Mouse (Mus musculus) kidney, postnatal 10 days (tissue): Measurements from ENCODE around the gene Cd68.
A peak's percentile ranks its signal among the peaks of the same experiment; 100 is the strongest.
"Not testable (repeated sequence)": the region's sequence is repeated elsewhere in the genome, so short reads cannot be mapped to it uniquely, and the experiment has no call there.

ENCODE experiments used
- DNase-seq: peaks from one replicate; pipeline ENCODE4 v3.0.0; 2021; ENCODE audit warnings: mixed read lengths

Gene Cd68

DNA sequence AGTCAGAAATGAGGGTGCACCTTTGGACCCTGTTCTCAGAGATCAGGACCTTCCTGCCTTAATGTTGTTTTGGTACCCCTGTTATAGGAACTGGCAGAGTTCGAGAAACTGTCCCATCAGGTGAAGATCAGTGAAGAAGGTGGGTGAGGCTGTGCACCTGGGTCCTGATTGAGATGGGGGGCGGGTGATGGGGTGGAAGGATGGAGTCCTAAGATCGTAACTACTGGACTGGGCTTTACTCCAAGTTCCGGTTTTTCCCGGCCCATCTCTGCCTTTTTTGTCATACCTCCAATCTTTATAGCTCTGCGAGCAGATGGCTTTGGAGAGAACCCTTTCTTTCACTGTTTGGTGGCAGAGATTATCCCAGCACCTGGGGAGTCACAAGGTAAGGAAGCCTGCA is 43.5 kb downstream of the Cd68 start:
- DNase-seq: peak; percentile 43

DNA sequence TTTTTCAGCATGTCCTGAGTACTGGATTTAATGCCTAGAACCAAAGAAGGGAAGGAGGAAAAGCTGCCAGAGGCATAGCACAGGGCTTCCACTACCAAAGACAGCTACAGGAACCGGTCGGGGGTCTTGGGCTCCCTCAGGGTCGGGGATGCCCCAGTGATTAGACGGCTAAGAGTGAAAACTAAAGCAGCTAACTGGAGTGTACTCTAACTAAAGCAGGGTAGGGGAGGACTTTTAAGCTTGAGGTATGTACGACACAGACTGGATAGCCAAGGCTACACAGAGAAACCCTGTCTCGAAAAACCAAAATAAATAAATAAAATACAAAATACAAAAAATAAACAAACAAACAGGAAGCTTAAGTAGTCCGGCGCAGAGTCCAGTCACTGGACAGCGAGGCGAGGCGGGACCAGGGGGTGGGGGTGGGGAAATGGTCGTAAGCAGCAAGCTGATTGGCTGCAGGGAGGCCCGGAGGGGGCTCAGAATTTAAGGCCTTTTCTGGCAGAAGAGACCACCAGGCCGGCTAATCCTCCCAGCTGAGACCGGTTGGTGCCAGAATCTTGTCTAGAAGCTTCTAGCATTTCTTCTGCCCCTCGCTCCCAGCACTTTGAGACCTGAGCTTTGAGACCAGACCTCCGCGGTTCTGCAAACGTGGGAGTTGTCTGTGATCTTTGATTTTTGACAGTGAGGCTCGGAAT is 44.2 kb downstream of the Cd68 start, which contains the start of gene Sat2:
TSS of gene Sat2 (plus strand) at position 454 of the 698 bp plus-strand sequence.
- DNase-seq: peak; percentile 80

DNA sequence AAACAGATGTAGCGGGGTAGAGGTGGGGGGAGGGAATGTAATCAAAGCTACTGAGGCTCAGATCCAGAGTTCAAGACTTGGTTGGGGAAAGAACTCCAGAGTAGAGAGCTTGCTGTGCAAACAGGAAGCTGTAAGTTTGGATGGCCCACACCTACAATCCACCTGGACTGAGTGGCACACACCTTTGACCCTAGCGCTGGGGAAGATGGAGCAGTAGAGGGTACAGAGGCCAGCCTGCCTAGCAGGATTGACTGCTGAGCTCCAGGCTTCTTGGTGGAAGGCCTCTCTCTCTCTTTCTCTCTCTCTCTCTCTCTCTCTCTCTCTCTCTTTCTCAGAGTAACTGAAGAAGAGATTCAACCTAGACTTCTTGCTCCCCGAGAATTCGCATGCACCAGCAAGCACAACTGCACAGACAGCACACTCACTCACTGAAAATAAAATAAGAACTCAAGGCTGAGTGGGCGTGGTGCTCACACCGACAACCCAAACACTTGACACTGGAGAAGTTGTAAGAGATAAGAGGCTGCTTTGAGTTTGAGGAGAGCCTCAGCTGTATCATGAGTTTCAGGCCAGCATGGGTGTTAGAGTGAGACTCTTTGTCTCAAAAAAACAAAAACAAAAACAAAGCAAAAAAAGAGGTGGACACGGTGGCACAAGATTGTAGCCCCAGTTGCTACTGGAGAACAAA is 45.4 kb downstream of the Cd68 start:
- DNase-seq: no peak

DNA sequence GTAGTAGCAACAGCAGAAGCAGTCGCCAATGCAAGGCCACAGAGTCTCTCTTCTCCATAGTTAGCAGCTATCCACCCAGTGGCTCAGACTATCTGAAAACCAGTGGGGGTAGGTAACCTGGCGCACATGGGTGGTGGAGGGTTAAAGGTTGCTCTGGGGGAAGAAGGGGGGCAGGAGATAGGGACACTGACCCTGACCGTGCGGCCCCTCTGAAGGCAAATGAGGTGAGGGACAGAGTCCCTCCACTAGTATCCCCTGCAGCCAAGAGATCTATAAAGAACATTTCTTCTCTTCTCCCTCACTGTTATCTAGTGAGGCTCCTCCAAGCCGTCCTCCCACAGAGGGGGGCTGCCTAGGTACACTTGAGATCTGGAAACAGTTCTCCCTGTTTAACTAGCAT is 48.1 kb downstream of the Cd68 start, which contains the start of gene Shbg:
TSS of gene Shbg (minus strand) at position 101 of the 400 bp plus-strand sequence.
- DNase-seq: no peak

DNA sequence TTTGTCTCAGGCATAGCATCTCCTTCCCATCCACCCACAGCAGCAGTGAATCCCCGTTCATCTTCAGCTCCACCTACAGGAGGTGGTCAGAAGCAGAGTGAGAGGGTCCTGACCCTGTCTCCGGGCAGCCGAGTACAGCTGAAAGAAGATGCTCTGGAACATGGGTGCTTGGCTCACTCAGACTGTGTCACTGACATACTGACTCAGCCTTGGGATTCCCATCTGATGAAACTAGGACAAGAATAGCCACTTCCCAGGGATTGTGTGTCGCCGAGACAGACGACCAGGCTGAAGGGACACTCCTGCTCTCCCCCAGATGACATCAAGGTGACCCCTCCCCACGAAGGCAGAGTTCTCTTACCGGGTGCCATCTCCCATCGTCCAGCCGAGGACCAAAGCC is 49.2 kb downstream of the Cd68 start:
- no peak for DNase-seq

DNA sequence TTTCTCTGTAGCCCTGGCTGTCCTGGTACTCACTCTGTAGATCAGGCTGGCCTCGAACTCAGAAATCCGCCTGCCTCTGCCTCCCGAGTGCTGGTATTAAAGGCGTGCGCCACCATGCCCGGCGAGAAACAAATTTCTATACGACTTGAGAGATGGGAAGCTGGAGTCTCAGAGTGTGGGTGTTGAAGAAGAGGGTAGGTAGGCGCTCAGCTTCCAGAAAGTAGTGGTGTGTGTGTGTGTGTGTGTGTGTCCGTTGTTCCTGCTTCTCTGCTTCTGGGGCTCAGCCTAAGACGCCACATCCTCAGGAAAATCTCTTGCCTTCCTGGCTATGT is 51.7 kb downstream of the Cd68 start:
- not testable (repeated sequence) for DNase-seq
